Mouse (Mus musculus) kidney, embryonic 16.5 days (tissue): Measurements from ENCODE around the gene Kat6b. TPM values are rescaled to one million over a fixed set of nuclear protein-coding genes. Genes with fewer than 3 reads are reported as not detected.

ENCODE experiments used
- ATAC-seq: fragments of 200-750 bp; cut with Nextera tagmentation; 2 replicates; pipeline ENCODE4 v1.8.0; 2017; ENCODE audit warnings: moderate TSS enrichment; ENCODE audit not compliant: low FRiP score, low TSS enrichment
- H3K27ac ChIP-seq: fragments of 300-500 bp; sonication (generic); 2 replicates; pipeline ENCODE4 v1.5.1; 2014; ENCODE audit warnings: low read length
- H3K27me3 ChIP-seq: fragments of 300-500 bp; sonication (generic); 2 replicates; pipeline ENCODE4 v1.6.1; 2014; ENCODE audit warnings: low read length, control low read depth, mixed read lengths; ENCODE audit not compliant: insufficient read depth
- H3K36me3 ChIP-seq: fragments of 300-500 bp; sonication (generic); 2 replicates; pipeline ENCODE4 v1.6.1; 2014; ENCODE audit warnings: low read length, control low read depth, mixed read lengths; ENCODE audit not compliant: insufficient read depth
- H3K4me1 ChIP-seq: fragments of 300-500 bp; sonication (generic); 2 replicates; pipeline ENCODE4 v1.6.1; 2014; ENCODE audit warnings: low read length, control low read depth, mixed read lengths; ENCODE audit not compliant: insufficient read depth
- H3K4me2 ChIP-seq: fragments of 300-500 bp; sonication (generic); replicated peaks from 2 replicates; pipeline ENCODE4 v1.6.1; 2014; ENCODE audit warnings: low read depth, low read length
- H3K4me3 ChIP-seq: fragments of 300-500 bp; sonication (generic); 2 replicates; pipeline ENCODE4 v1.5.1; 2014; ENCODE audit warnings: mild to moderate bottlenecking, low read length
- H3K9ac ChIP-seq: fragments of 300-500 bp; sonication (generic); replicated peaks from 2 replicates; pipeline ENCODE4 v1.6.1; 2014; ENCODE audit warnings: low read length
- H3K9me3 ChIP-seq: fragments of 300-500 bp; sonication (generic); 2 replicates; pipeline ENCODE4 v1.6.1; 2016; ENCODE audit warnings: low read length, control low read depth
- WGBS: fragments of 180-500 bp; shearing (Covaris S2); extraction: QIAGEN DNeasy Blood & Tissue Kit; methylation state at CpG from one replicate; pipeline ENCODE4 v1.1.7; 2014; 5-methylcytosine and 5-hydroxymethylcytosine counted together
- polyA plus RNA-seq: library from polyadenylated mRNA; unstranded; fragments of >200 nt; fragmentation: Nextera tagmentation; extraction: Ambion mirVana; gene quantifications from 2 replicates; pipeline ENCODE4 v1.2.1, GENCODE M21; 2015

Gene Kat6b
- polyA plus RNA-seq, 1 experiment from 2014 or later = 12.0 TPM

DNA sequence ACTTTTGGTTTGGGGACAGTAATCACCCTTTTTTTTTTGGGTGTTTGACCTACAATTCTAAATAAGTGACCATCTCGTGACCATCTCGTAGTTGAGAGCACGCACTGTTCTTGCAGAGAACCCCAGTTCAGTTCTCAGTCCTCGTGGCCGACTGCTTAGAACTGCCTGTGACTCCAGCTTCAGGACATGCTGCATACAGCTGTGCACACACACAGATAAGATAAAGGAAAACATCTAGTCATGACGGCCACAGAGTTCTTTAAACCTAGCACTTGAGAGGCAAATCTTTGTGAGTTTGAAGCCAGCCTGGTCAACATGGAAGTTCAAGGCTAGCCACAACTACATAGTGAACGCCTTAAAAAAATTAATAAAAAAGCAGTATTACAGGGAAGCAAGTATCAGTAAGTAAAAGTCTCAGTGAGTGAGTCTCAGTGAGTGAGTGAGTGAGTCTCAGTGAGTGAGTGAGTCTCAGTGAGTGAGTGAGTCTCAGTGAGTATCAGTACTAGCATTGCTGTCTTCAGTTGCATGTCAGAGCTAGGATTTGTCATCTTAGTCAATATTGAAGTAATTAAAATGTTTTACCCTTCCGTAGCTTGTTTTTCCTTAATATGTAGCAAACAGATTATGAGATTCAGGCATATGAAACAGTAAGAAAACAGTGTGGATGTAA is 80.3 kb downstream of the Kat6b start:
- ATAC-seq = no peak
- Histone ChIP-seq H3K27me3 (no peaks in the 10 kb centered on the region), H3K4me2 (no peak overlapping the region), H3K4me1 (peaks cover 26% of the 10 kb centered on the region), H3K9me3 (no peaks in the 10 kb centered on the region), H3K36me3 (no peaks in the 10 kb centered on the region), H3K9ac (no peak overlapping the region), H3K4me3 (no peak overlapping the region), H3K27ac (no peak overlapping the region)
- WGBS = 94% methylated on average over 8 of the region's 8 CpGs

DNA sequence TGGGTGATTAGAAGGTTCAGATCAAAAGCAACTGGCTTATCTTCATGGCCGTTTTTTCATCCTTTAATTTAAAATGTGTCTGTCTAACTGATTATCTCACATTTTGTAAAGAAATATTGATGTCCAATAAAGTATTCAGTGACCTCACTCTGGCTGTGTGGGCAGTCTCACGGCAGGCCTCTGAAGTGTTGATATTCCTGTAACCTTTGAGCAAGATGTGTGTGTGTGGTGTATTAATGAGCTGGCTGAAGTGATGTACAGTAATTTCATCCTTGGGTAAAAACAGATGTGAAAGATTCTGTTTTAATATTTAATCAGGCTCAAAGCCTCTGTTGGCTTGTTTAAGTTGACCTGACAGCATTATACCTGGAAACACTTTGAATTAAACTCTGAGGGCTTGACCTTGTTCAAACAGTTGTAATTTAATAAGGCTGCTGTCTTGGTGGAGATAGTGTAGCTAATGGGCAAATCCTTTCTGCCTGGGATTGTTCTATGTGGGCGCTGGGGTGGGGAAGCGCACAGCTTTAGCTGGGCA is 82.4 kb downstream of the Kat6b start:
- no peak for ATAC-seq
- no peak overlapping the region for H3K4me3 ChIP-seq
- no peaks in the 10 kb centered on the region for H3K9me3 ChIP-seq
- no peaks in the 10 kb centered on the region for H3K27me3 ChIP-seq
- 48% methylated on average over 4 of the region's 4 CpGs for WGBS
- no peak overlapping the region for H3K27ac ChIP-seq
- no peak overlapping the region for H3K4me2 ChIP-seq
- H3K4me1 ChIP-seq = peaks cover 23% of the 10 kb centered on the region
- H3K9ac ChIP-seq = no peak overlapping the region
- H3K36me3 ChIP-seq = no peaks in the 10 kb centered on the region

DNA sequence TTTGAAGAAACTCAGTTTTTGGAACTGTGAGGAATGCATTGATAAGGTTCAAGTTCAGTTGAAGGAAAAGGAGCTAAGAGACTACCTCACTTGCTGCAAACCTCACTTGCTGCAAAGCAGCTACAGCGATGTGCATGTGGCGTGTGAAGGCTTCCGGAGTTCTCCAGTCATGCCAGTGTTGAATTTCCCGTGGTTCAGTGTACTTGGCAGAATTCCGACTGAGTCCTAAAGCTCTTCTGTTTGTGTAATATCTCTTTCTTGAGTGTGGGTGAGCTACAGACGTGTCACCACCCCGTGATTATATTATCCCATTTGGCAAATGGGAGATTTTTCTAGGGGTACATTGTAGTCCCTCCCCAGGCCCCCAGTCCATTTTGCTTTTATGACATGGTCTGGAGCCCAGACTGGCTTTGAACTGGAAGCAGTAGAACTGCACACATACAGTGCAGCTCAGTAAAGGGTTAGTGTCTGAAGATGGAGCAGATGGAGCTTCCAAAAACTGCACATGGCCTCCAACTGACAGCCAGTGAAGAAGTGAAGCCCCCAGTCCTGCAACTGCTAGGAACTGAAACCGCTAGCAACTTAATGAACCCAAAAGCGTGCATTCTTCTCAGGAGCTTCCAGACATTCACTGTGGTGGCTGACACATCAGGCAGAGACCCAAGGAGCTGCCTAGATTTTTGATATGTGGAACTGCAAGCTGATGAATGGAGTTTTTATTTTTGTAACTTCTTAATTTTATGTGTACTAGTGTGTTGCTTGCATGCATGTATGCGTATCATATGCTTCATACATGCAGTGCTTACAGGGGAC is 84.5 kb downstream of the Kat6b start:
- H3K36me3 ChIP-seq = no peaks in the 10 kb centered on the region
- no peak overlapping the region for H3K27ac ChIP-seq
- no peak overlapping the region for H3K4me2 ChIP-seq
- WGBS = 80% methylated on average over 10 of the region's 10 CpGs
- no peak for ATAC-seq
- no peak overlapping the region for H3K9ac ChIP-seq
- H3K9me3 ChIP-seq = no peaks in the 10 kb centered on the region
- peaks cover 13% of the 10 kb centered on the region for H3K4me1 ChIP-seq
- H3K27me3 ChIP-seq = no peaks in the 10 kb centered on the region
- H3K4me3 ChIP-seq = no peak overlapping the region

DNA sequence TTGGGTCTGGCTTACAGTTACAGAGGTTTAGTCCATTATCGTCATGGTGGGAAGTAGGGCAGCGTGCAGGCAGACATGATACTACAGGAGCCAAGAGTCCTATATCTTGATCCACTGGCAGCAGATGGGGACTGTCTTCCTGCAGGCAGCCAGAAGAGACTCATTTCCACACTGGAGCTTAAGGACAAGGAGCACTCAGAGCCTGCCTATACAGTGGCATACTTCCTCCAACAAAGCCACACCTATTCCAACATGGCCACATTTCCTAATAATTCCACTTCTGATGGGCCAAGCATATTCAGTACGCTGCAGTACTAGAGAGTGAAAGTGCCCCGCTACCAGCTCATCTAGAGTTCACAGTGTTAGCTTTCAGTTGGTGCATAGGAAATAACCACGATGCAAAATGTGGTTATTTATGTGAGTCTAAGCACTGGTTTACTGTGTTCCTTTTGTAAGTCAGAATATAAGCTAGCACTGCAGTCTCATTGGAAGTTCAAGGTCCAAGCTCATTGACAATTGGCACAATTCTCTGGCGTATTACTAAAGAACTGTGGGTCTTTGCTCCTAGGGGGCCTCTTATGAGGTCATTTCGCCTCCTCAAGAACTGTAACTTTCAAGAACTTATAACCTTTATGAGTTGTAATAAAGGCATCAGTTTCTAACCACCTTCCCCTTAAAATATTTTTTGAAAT is 86.2 kb downstream of the Kat6b start:
- no peaks in the 10 kb centered on the region for H3K27me3 ChIP-seq
- H3K4me3 ChIP-seq = no peak overlapping the region
- H3K9me3 ChIP-seq = no peaks in the 10 kb centered on the region
- no peak overlapping the region for H3K27ac ChIP-seq
- H3K4me2 ChIP-seq = no peak overlapping the region
- peaks cover 13% of the 10 kb centered on the region for H3K4me1 ChIP-seq
- ATAC-seq = no peak
- no peaks in the 10 kb centered on the region for H3K36me3 ChIP-seq
- WGBS = 94% methylated on average over 7 of the region's 7 CpGs
- no peak overlapping the region for H3K9ac ChIP-seq

DNA sequence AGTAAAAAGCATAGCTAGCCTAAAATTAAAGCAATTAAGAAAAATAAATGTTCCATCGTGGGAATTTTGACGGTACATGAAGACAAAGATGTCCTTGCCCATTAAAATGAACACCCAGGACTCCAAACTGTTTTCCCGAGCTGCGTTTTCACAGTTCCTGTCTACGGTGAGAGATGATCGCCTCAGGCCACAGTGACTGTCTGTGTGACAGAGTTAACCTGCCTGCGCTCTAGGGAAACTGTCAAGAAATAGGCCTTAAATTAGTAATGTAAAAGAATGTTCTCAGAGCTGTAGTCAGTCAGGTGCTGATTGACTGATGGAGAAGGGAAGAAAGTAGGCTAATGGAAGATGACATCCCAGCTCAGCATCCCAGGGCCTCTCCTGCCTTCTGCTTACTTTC is 87.6 kb downstream of the Kat6b start:
- Histone ChIP-seq H3K4me1 (peaks cover 8% of the 10 kb centered on the region), H3K9ac (no peak overlapping the region), H3K4me2 (no peak overlapping the region), H3K9me3 (no peaks in the 10 kb centered on the region), H3K4me3 (no peak overlapping the region), H3K36me3 (no peaks in the 10 kb centered on the region), H3K27me3 (no peaks in the 10 kb centered on the region), H3K27ac (no peak overlapping the region)
- 88% methylated on average over 7 of the region's 7 CpGs for WGBS
- no peak for ATAC-seq

DNA sequence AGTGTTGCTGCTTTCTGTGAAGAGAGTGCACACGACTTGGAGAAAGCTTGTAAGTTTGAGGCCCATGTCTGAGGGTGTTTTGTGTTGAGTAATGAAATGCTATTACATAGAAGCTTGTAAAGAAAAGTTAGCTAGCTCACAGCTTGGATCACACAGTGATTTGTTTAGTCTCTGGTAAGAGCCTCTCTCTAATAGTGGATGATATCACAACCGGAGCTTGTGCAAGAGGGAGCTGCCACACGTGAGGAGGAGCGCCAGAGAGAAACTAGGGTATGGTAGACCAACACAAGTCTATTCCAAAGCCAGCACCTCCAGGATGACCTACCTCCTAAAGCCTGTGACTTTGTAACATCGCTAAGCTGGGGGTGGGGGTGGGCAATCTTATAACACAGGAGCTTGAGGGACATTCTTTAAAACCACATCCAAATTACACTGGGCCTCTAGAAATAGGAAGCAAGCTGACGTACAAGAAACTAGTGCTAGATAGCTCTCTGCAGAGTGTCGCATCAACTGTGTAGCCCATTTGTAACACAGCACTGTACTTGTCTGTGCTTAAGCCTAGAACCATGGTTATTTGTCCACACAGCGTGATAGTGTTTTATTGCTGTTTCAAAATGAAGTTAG is 93.6 kb downstream of the Kat6b start:
- no peaks in the 10 kb centered on the region for H3K27me3 ChIP-seq
- H3K36me3 ChIP-seq = no peaks in the 10 kb centered on the region
- H3K4me3 ChIP-seq = no peak overlapping the region
- no peak overlapping the region for H3K4me2 ChIP-seq
- H3K4me1 ChIP-seq = no peaks in the 10 kb centered on the region
- H3K9me3 ChIP-seq = no peaks in the 10 kb centered on the region
- no peak overlapping the region for H3K27ac ChIP-seq
- no peak for ATAC-seq
- H3K9ac ChIP-seq = no peak overlapping the region
- 88% methylated on average over 8 of the region's 8 CpGs for WGBS

DNA sequence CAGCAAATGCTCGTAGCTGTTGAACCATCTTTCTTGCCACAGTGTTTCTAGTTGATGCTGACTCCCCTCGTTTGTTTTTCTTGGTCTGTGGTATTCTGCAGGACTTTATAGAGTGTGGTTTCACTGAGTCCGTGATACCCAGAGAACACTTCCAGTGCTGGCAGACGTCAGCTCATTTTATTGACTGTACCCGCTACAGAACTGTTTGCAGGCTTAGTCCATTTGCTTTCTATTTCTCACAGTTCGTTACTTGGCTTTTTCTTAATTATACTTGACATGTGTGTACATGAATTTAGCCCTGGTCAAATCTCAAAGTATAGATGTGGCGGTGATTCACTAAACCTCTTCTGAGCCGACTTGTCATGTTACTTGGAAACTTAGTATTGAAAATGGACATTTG is 95.6 kb downstream of the Kat6b start:
- no peaks in the 10 kb centered on the region for H3K36me3 ChIP-seq
- H3K27me3 ChIP-seq = no peaks in the 10 kb centered on the region
- no peak overlapping the region for H3K27ac ChIP-seq
- peaks cover 7% of the 10 kb centered on the region for H3K4me1 ChIP-seq
- no peaks in the 10 kb centered on the region for H3K9me3 ChIP-seq
- no peak overlapping the region for H3K4me2 ChIP-seq
- 70% methylated on average over 8 of the region's 8 CpGs for WGBS
- no peak overlapping the region for H3K9ac ChIP-seq
- H3K4me3 ChIP-seq = no peak overlapping the region
- no peak for ATAC-seq

DNA sequence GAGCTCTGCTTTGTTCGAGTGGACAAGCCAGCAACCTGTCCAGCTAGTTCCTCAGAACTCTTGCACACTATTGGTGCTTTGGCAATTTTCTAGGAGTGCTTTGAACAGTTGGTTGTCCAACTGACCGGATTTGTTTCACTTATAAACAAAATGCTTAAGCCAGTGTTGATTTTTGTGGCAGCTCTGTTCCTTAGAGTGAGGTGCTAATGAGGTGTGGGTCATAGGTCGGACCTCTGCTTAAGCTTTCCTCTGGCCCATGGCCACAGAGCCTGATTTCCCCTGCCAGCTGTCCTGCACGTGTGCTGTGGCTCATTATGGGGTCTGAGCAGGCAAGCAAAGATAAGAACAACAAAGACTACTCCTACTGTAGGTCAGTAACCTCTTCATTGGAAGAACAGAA is 100.0 kb downstream of the Kat6b start:
- ATAC-seq = no peak
- H3K4me3 ChIP-seq = no peak overlapping the region
- no peaks in the 10 kb centered on the region for H3K27me3 ChIP-seq
- no peaks in the 10 kb centered on the region for H3K9me3 ChIP-seq
- 18% methylated on average over 4 of the region's 4 CpGs for WGBS
- H3K9ac ChIP-seq = no peak overlapping the region
- H3K27ac ChIP-seq = no peak overlapping the region
- peaks cover 26% of the 10 kb centered on the region for H3K4me1 ChIP-seq
- H3K36me3 ChIP-seq = no peaks in the 10 kb centered on the region
- H3K4me2 ChIP-seq = no peak overlapping the region

DNA sequence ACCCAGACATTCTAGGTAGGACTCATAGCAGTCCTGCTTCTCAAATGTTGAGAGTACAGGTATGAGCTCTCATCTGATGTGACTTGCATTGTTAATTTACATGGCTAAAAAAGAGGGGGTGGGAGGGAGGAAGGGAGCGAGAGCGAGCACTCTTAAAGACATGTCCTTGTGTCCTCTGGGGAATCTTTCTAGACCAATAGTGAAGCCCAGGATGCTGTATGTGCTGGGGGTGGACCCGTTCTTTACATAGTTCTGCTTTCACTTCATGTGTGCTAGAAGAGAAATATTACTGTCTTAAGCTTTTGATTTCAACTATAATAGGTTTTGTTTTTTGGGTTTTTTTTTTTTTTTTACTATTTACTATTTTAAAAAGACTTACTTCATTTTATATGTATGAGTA is 101.1 kb downstream of the Kat6b start:
- Histone ChIP-seq H3K4me1 (peaks cover 37% of the 10 kb centered on the region), H3K27ac (no peak overlapping the region), H3K9ac (no peak overlapping the region), H3K9me3 (no peaks in the 10 kb centered on the region), H3K36me3 (no peaks in the 10 kb centered on the region), H3K27me3 (no peaks in the 10 kb centered on the region), H3K4me3 (no peak overlapping the region), H3K4me2 (no peak overlapping the region)
- 94% methylated on average over 3 of the region's 3 CpGs for WGBS
- no peak for ATAC-seq
